Comparison of ENCODE assay signal across 8 mouse cellular contexts in genomic region chr9:89674014-89674618, GRCm38 (mm10). TPM values are rescaled to one million over a fixed set of nuclear protein-coding genes. Genes with fewer than 3 reads are reported as not detected.
DNase-seq lines count a peak whose midpoint lies in the region; ATAC-seq and TF ChIP-seq lines count a peak whose summit lies in the region.

No protein-coding gene starts in this region.

- peak; percentile 45 to 70 for DNase-seq in heart, adult 2 months
- DNase-seq in heart, adult 11 months = no peak
- DNase-seq in cerebellum, adult 9-11 months = peak; percentile 55
- peak; percentile 60 to 74 for DNase-seq in frontal cortex, postnatal 25 days (ENCODE audit: low spot score in 2 of 2)
- DNase-seq in kidney, adult 11 months = peak; percentile 30
- peak; percentile 62 to 76 for DNase-seq in left cerebral cortex, postnatal 36 days (ENCODE audit: low spot score in 2 of 2)
- DNase-seq in spleen, postnatal 14 days (ENCODE audit: low spot score in 2 of 2) = peak; percentile 35 to 62

- H3K9me3 ChIP-seq in midbrain, embryonic 15.5 days = no peaks in the 10 kb centered on the region

- H3K4me2 ChIP-seq in midbrain, embryonic 15.5 days = no peak overlapping the region

- H3K27me3 ChIP-seq in heart, adult 2 months (ENCODE audit: control insufficient read depth, insufficient read depth, low read length) = no peaks in the 10 kb centered on the region
- no peaks in the 10 kb centered on the region for H3K27me3 ChIP-seq in midbrain, embryonic 15.5 days (replicated peaks)

- H3K79me2 ChIP-seq in heart, adult 2 months (replicated peaks; ENCODE audit: control insufficient read depth, insufficient read depth, low read length) = no peaks in the 10 kb centered on the region

- WGBS in heart, adult 2 months = 45% methylated on average over 3 of the region's 3 CpGs
- WGBS in midbrain, embryonic 15.5 days = 53% methylated on average over 3 of the region's 3 CpGs

- intact Hi-C loops in heart, adult 2 months (cut with DNase I) = loop anchor here (10.0 kb wide), 1 partner anchor 449 kb away; no protein-coding TSS in a partner anchor
- intact Hi-C loops in left cerebral cortex, postnatal 36 days (cut with DNase I) = loop anchor here (5.0 kb wide), 1 partner anchor 212 kb away; no protein-coding TSS in a partner anchor

- H3K27ac ChIP-seq in heart, adult 2 months = no peak overlapping the region
- no peak overlapping the region for H3K27ac ChIP-seq in midbrain, embryonic 15.5 days

- no peak overlapping the region for H3K9ac ChIP-seq in heart, adult 2 months (ENCODE audit: low read depth, low read length)
- H3K9ac ChIP-seq in midbrain, embryonic 15.5 days = no peak overlapping the region

- TF ChIP-seq CTCF in heart, adult 2 months (IDR thresholded peaks at IDR 0.05) = peak; percentile 91

- no peak for TF ChIP-seq POLR2A in heart, adult 2 months (IDR thresholded peaks at IDR 0.05; ENCODE audit: insufficient read depth, low read depth, low read length)

- H3K36me3 ChIP-seq in heart, adult 2 months (ENCODE audit: control insufficient read depth, insufficient read depth, low read length) = no peaks in the 10 kb centered on the region
- H3K36me3 ChIP-seq in midbrain, embryonic 15.5 days (replicated peaks) = no peaks in the 10 kb centered on the region

- no peak overlapping the region for H3K4me3 ChIP-seq in heart, adult 2 months
- H3K4me3 ChIP-seq in midbrain, embryonic 15.5 days = no peak overlapping the region

- peak; percentile 94 for ATAC-seq in midbrain, embryonic 15.5 days (replicated peaks)

- H3K4me1 ChIP-seq in heart, adult 2 months (ENCODE audit: control insufficient read depth, insufficient read depth, low read length) = no peaks in the 10 kb centered on the region
- no peaks in the 10 kb centered on the region for H3K4me1 ChIP-seq in midbrain, embryonic 15.5 days

- no peak for TF ChIP-seq EP300 in heart, adult 2 months (IDR thresholded peaks at IDR 0.05; ENCODE audit: insufficient read depth, low read depth, low read length)

RNA-seq across cellular contexts. Expression of gene Tmed3, which starts 30.8 kb away (rescaled TPM):
- total RNA-seq in heart, adult 2 months (2021) = 10 to 100 TPM; 24.1 to 26.4 TPM
- polyA plus RNA-seq in heart, adult 2 months (2012; rRNA removed) = 40.5 and 51.6 TPM in 2 replicates
- 10 to 100 TPM; 31.3 to 32.1 TPM for total RNA-seq in left cerebral cortex, postnatal 36 days (2021)
- 52.7 and 58.4 TPM in 2 replicates for polyA plus RNA-seq in midbrain, embryonic 15.5 days (2015; fragmentation: Nextera tagmentation; extraction: Ambion mirVana)

RNA-seq across cellular contexts. Expression of gene Minar1, which starts 51.2 kb away (rescaled TPM):
- not detected for total RNA-seq in heart, adult 2 months (2021)
- polyA plus RNA-seq in heart, adult 2 months (2012; rRNA removed) = 0.06 TPM in 1 of 2 replicates, not detected in the other
- 1 to 10 TPM; 5.4 to 6.5 TPM for total RNA-seq in left cerebral cortex, postnatal 36 days (2021)
- polyA plus RNA-seq in midbrain, embryonic 15.5 days (2015; fragmentation: Nextera tagmentation; extraction: Ambion mirVana) = 1.9 and 2.0 TPM in 2 replicates

Comparison
In these comparisons a context has a peak if more than half of its experiments do, and no peak if none do; other contexts are left out.
1. RNA of gene Minar1, which starts 51.2 kb away (total RNA-seq): 5.4 to 6.5 TPM in left cerebral cortex, postnatal 36 days; not detected in heart, adult 2 months; every median in the first group is over 4 times any median in the second.